26 mouse cellular contexts compared by ENCODE assay signal in the genomic region with DNA sequence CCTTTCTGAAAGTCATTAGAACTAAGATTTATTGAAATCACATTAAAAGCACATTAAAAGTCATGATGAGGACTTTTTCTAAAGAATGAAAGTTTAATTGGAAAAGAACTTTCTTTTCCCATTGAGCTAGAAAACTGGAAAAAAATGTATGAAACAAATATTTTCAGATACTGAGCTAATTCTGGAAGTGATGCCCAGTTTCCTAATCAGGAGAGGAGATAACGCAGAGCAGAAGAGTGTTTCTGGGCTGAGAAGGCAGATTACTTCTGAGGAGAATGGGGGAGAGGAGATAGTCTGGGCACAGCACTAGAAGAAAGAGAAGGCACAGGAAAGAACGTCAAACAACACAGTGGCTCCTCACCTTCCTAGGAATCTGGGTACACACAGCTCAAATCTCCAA.
"Had no signal": no experiment of that assay in that cellular context is flagged by ENCODE, and none has a peak within 500 bp of the region (broad histone marks: within the 10 kb centered on the region; RNA-seq: fewer than 3 reads in every experiment).

No protein-coding gene starts in this region.

- H3K9ac ChIP-seq: embryonic facial prominence, embryonic 12.5 days; embryonic facial prominence, embryonic 13.5 days; embryonic facial prominence, embryonic 15.5 days; forebrain, embryonic 12.5 days; forebrain, embryonic 13.5 days; forebrain, embryonic 15.5 days; forebrain, postnatal 0 days had no signal

- DNase-seq: cerebellum, adult 9-10 months; cerebellum, adult 9-11 months; cerebellum, postnatal 10 days; cerebellum, postnatal 14 days; cerebellum, postnatal 25 days; cerebellum, postnatal 36 days; embryo, embryonic 11 days; forebrain, postnatal 0 days; gastrocnemius, adult 2 months; gastrocnemius, postnatal 10 days; gastrocnemius, postnatal 14 days; gastrocnemius, postnatal 25 days; gastrocnemius, postnatal 36 days; heart, adult 11 months; heart, adult 18-20 months; heart, adult 2 months had no signal

- H3K9me3 ChIP-seq: embryonic facial prominence, embryonic 12.5 days; embryonic facial prominence, embryonic 15.5 days; forebrain, embryonic 10.5 days; forebrain, embryonic 13.5 days; heart, embryonic 10.5 days had no signal

- H3K27me3 ChIP-seq: embryonic facial prominence, embryonic 12.5 days; embryonic facial prominence, embryonic 13.5 days; embryonic facial prominence, embryonic 15.5 days; forebrain, embryonic 12.5 days; forebrain, embryonic 13.5 days; forebrain, embryonic 15.5 days had no signal

- H3K36me3 ChIP-seq: embryonic facial prominence, embryonic 10.5 days; embryonic facial prominence, embryonic 12.5 days; embryonic facial prominence, embryonic 13.5 days; embryonic facial prominence, embryonic 15.5 days; forebrain, embryonic 10.5 days; forebrain, embryonic 12.5 days; forebrain, embryonic 15.5 days; heart, embryonic 10.5 days had no signal

- H3K4me1 ChIP-seq: embryonic facial prominence, embryonic 10.5 days; embryonic facial prominence, embryonic 12.5 days; embryonic facial prominence, embryonic 13.5 days; embryonic facial prominence, embryonic 15.5 days; forebrain, embryonic 10.5 days; forebrain, embryonic 12.5 days; forebrain, embryonic 13.5 days; forebrain, embryonic 15.5 days; heart, embryonic 10.5 days had no signal

- H3K4me3 ChIP-seq: embryonic facial prominence, embryonic 10.5 days; embryonic facial prominence, embryonic 12.5 days; embryonic facial prominence, embryonic 13.5 days; embryonic facial prominence, embryonic 15.5 days; erythroblast, embryonic 14.5 days; forebrain, embryonic 10.5 days; forebrain, embryonic 12.5 days; forebrain, embryonic 13.5 days; forebrain, embryonic 15.5 days; gastrocnemius, adult 2 months; heart, adult 2 months; heart, embryonic 10.5 days had no signal

- H3K27ac ChIP-seq: embryonic facial prominence, embryonic 10.5 days; embryonic facial prominence, embryonic 12.5 days; embryonic facial prominence, embryonic 13.5 days; embryonic facial prominence, embryonic 15.5 days; forebrain, embryonic 10.5 days; forebrain, embryonic 12.5 days; forebrain, embryonic 13.5 days; forebrain, embryonic 15.5 days; gastrocnemius, adult 2 months; heart, adult 2 months; heart, embryonic 10.5 days had no signal
